Mouse (Mus musculus): Measurements from ENCODE around the gene Hspa8.

Hspa8 gene

GRCm38 (mm10) chr9:40808907-40809280 lies 8.1 kb downstream of the Hspa8 start:
- no peak for DNase-seq (ENCODE audit: low spot score in 2 of 2)

GRCm38 (mm10) chr9:40811860-40812259 lies 11.1 kb downstream of the Hspa8 start:
- DNase-seq (ENCODE audit: low spot score in 2 of 2): peak in 1 of 2 experiments; percentile 46

GRCm38 (mm10) chr9:40814060-40814459 lies 13.3 kb downstream of the Hspa8 start:
- DNase-seq (ENCODE audit: low spot score in 2 of 2): no peak

GRCm38 (mm10) chr9:40817325-40818028 lies 16.7 kb downstream of the Hspa8 start:
- peak in 1 of 2 experiments; percentile 48 for DNase-seq (ENCODE audit: low spot score in 2 of 2)

- DNase-seq (ENCODE audit: low spot score in 2 of 2): no peak
Measured at GRCm38 (mm10) chr9:40825601-40826000, 24.8 kb downstream of the Hspa8 start.

- DNase-seq (ENCODE audit: low spot score in 2 of 2): no peak
Measured at GRCm38 (mm10) chr9:40827366-40827765, 26.6 kb downstream of the Hspa8 start.

GRCm38 (mm10) chr9:40834569-40834968 lies 33.8 kb downstream of the Hspa8 start:
- peak; percentile 80 to 88 for DNase-seq (ENCODE audit: low spot score in 2 of 2)

GRCm38 (mm10) chr9:40836681-40837080 lies 35.9 kb downstream of the Hspa8 start:
- DNase-seq (ENCODE audit: low spot score in 2 of 2): no peak

- no peak for DNase-seq (ENCODE audit: low spot score in 2 of 2)
Measured at GRCm38 (mm10) chr9:40839662-40840061, 38.9 kb downstream of the Hspa8 start.

GRCm38 (mm10) chr9:40851515-40851914 lies 50.7 kb downstream of the Hspa8 start:
- DNase-seq (ENCODE audit: low spot score in 2 of 2): no peak

- peak; percentile 35 to 41 for DNase-seq (ENCODE audit: low spot score in 2 of 2)
Measured at GRCm38 (mm10) chr9:40858461-40859160, 57.8 kb downstream of the Hspa8 start.

- DNase-seq (ENCODE audit: low spot score in 2 of 2): peak in 1 of 2 experiments; percentile 39
Measured at GRCm38 (mm10) chr9:40859196-40859595, 58.4 kb downstream of the Hspa8 start.
